Comparison of ENCODE assay signal across 15 mouse cellular contexts in the genomic region with DNA sequence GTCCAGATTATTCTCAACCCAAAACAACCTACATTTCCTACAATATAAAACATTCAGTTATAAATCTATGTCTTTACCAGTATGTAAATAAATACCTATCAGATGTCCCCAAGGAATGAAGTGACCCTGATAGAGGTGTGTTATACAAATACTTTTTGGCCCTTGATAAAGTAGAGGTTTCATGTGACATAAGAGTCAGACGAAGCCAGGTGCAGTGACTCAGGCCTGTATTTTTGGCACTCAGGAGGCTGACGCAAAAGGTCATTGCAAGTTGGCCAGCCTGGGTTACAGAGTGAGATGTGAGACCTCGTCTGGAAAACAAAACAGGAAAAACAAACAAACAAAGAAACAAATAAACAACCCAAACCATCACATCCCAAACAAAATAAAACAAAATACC.
A peak's percentile ranks its signal among the peaks of the same experiment; 100 is the strongest.
DNase-seq lines count a peak whose midpoint lies in the region; ATAC-seq and TF ChIP-seq lines count a peak whose summit lies in the region.
"Had no signal": no experiment of that assay in that cellular context is flagged by ENCODE, and none has a peak within 500 bp of the region (broad histone marks: within the 10 kb centered on the region; RNA-seq: fewer than 3 reads in every experiment).

No protein-coding gene starts in this region.

- no peak overlapping the region for H3K4me2 ChIP-seq in heart, postnatal 0 days (ENCODE audit: low read depth, low read length)
- H3K4me2 ChIP-seq: neural tube, embryonic 13.5 days had no signal

- no peak for TF ChIP-seq EP300 in heart, postnatal 0 days (IDR thresholded peaks at IDR 0.05; ENCODE audit: low read depth)

- TF ChIP-seq CTCF in heart, postnatal 0 days (IDR thresholded peaks at IDR 0.05; ENCODE audit: low read depth) = no peak

- 0 out of 2 replicates have a peak overlapping the region, but pooled peaks have one; percentile 53 for H3K27ac ChIP-seq in heart, postnatal 0 days (ENCODE audit: low read depth)
- H3K27ac ChIP-seq: hindbrain, embryonic 10.5 days; midbrain, embryonic 10.5 days; neural tube, embryonic 13.5 days had no signal

- peaks cover 10% of the 10 kb centered on the region for H3K4me1 ChIP-seq in heart, postnatal 0 days (ENCODE audit: control insufficient read depth, insufficient read depth)

- H3K9ac ChIP-seq in heart, postnatal 0 days (replicated peaks; ENCODE audit: low read depth, low read length) = no peak overlapping the region
- H3K9ac ChIP-seq: neural tube, embryonic 13.5 days had no signal

- intact Hi-C loops in heart, postnatal 14 days (cut with DNase I) = no loop called here
- intact Hi-C loops in left cerebral cortex, postnatal 10 days (cut with DNase I) = no loop called here

- no peaks in the 10 kb centered on the region for H3K9me3 ChIP-seq in heart, postnatal 0 days (replicated peaks; ENCODE audit: control insufficient read depth, low read length)
- H3K9me3 ChIP-seq: hindbrain, embryonic 10.5 days; midbrain, embryonic 10.5 days; neural tube, embryonic 13.5 days had no signal

- H3K36me3 ChIP-seq in heart, postnatal 0 days (replicated peaks; ENCODE audit: control insufficient read depth, insufficient read depth, low read length) = no peaks in the 10 kb centered on the region
- H3K36me3 ChIP-seq: hindbrain, embryonic 10.5 days; midbrain, embryonic 10.5 days; neural tube, embryonic 13.5 days had no signal

- DNase-seq in adrenal gland, adult 2 months = peak; percentile 71
- no peak for DNase-seq in adrenal gland, adult 8-10 months
- peak; percentile 45 for DNase-seq in heart, postnatal 0 days (ENCODE audit: low spot score)
- DNase-seq in heart, postnatal 14 days = no peak
- peak; percentile 48 for DNase-seq in adrenal gland, postnatal 14 days
- peak; percentile 14 for DNase-seq in heart, postnatal 4 days
- DNase-seq in left cerebral cortex, postnatal 10 days (ENCODE audit: extremely low spot score in 1 of 2, low spot score in 2 of 2) = no peak
- DNase-seq in thymus, postnatal 25 days = no peak
- DNase-seq: cerebellum, adult 9-11 months; kidney, adult 8-10 months; kidney, postnatal 36 days; thymus, postnatal 4 days had no signal

- no peak overlapping the region for H3K4me3 ChIP-seq in heart, postnatal 0 days (ENCODE audit: low read depth, low read length)
- H3K4me3 ChIP-seq: hindbrain, embryonic 10.5 days; midbrain, embryonic 10.5 days; neural tube, embryonic 13.5 days had no signal

- ATAC-seq in heart, postnatal 0 days (ENCODE audit: insufficient read depth, low read depth) = no peak

- no peaks in the 10 kb centered on the region for H3K27me3 ChIP-seq in heart, postnatal 0 days (ENCODE audit: control insufficient read depth, insufficient read depth, low read length)
- H3K27me3 ChIP-seq: neural tube, embryonic 13.5 days had no signal

- 31% methylated on average over 3 of the region's 3 CpGs for WGBS in heart, postnatal 0 days

Comparison
In these comparisons a context has a peak if more than half of its experiments do, and no peak if none do; other contexts are left out.
1. DNase-seq: peak in adrenal gland, adult 2 months (single experiment), heart, postnatal 0 days (single experiment), adrenal gland, postnatal 14 days (single experiment) and heart, postnatal 4 days (single experiment); none in adrenal gland, adult 8-10 months (single experiment), heart, postnatal 14 days (0 of 2), left cerebral cortex, postnatal 10 days (0 of 2) and thymus, postnatal 25 days (single experiment).